Mouse (Mus musculus) right cerebral cortex, postnatal 36 days (tissue): ENCODE data around the gene Cybrd1.

Experiments used
- DNase-seq, 2 experiments: peaks; one replicate each; pipeline ENCODE4 v3.0.0; 2022; ENCODE audit warnings: low spot score in 2 of 2, mixed read lengths in 1 of 2

The Cybrd1 gene

DNA sequence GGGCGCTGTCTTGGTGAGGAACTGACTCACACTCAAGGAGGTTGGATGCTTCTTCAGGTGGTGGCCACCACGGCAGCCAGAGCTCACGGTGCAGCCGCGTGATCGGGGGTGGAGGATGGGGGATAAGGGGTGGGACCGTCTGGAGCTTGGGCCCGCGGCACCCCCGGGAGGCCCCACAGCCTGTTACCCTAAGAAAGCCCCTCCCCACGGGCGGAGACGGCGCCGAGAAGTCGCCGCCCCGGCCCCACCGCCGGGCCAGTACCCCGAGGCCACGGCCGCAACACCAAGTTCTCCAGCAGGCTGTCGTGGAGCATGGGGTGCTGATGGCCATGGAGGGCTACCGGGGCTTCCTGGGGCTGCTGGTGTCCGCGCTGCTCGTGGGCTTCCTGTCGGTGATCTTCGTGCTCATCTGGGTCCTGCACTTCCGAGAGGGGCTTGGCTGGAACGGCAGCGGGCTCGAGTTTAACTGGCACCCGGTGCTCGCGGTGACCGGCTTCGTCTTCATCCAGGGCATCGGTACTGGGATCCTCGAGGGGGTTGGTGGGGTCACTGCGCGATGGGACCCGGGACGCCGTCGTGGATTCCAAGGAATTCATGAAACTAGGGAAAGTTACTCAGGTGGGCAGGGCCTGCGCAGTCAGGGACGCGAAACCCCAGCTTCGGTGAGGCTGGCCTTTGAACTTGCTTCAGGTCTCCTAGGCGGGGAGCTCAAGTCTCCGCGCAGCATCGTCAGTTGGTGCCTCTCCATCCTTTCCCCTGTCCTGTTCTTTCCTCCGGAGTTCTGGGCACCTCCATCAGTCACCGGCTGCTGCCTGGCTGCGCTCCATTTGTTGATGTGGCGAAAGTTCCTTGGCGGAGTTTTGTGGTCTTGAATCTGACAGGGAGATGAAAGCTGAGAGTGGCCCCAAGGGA lies at the start of gene Cybrd1:
TSS of gene Cybrd1 (plus strand) at position 127 of the 912 bp plus-strand sequence.
- no peak for DNase-seq

DNA sequence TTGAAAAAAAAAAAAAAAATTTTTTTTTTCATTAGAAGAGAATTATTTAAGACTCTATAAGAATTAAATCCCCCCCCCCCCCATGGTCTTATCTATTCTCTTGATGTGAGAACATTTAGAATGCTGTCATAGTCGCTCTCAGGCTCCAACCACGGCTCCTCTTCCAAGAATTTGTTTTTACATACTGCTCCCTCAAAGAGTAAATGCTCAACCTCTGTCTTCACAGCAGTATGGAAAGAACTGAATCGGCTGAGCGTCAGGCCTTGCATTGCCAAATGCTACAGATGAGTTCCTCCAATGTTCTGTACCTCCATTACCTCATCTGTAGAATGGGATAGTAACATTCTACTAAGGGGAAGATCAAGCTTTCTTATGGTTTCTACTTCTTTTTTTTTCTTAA lies 46.1 kb upstream of the Cybrd1 start:
- DNase-seq: no peak

DNA sequence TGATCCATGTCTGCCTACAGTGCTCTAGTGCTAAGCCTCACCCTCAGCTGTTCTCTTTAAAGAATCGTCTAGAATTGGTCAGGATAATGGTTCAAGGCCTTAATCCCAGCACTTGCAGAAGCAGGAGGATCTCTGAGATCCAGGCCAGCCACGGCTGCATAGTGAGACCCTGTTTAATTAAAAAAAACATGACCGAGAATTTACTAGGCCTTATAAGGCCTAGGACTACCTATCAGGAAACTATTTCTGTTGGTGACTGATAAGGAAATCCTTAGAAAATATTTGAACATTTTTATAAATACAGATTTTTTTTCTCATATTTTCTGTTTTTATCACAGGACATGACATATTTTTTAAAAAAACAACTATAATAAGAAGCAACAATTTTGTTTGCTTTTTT lies 44.4 kb upstream of the Cybrd1 start:
- DNase-seq: no peak

DNA sequence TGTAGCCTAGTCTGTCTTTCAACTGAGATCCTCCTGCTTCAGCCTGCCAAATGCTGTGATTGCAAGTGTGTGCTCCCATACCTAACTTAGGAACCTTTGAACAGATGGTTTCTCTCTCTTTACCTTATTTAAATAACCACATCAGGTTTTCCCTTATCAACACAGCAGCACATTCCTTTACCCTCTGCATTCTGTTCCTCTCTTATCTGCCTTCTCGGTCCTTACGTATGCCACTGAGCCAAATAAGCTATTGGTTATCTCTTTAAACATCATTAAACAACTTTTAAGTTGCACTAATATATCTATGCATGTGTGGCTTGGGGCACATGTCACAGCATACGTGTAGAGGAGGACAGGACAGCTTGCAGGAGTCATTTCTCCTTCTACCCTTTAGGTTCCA lies 43.9 kb upstream of the Cybrd1 start:
- no peak for DNase-seq

DNA sequence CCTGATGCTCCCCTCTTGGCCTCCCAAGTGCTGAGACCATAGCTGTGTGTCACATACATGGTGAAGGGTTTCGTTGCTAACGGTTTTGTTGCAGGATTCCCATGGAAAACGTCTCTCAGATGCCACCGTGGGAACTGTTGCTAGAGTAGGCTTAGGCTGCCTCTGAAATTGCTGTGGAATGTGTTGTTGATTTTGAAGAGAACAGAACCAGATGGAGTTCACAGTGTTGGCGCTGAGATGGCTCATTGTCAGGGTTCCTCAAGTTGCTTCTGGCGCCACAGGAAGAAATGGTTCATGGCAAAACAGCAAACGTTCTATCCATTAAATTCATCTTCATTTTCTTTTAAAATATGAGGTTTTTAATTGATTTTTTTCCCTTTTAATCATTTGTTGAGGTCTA lies 35.3 kb upstream of the Cybrd1 start:
- DNase-seq: no peak

DNA sequence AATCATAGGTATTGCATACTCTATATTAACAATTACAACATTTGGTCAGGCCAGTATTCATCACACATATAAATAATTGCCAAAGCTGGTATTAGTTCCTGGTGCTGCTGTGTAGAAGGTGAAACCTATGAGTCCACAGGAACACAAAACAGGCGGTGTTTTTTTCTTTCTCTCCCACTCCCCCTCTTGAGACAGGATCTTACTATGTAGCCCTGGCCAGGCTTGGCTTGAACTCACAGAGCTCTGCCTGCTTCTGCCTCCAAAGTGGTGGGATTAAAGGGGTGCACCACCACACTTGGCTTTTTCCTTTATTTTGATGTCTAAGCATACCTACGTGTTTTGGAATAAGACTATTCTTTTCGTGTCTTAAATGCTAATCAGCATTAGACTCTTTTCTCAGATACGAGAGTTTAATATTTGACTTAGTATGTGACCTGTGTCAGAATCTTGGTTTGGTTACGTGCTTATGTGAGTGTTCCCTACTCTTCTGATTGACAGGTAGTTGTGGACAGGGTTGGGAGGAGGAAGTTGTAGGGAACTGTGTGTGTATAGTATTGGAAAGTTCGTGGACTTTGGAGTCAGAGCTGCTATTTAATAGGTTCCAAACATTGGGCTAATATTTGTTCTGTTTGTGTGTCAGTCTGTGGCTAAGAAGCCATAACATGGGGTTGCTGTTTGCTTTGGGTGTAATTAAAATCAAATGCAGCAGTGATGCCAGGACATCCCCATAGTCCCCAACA lies 34.1 kb upstream of the Cybrd1 start:
- no peak for DNase-seq

DNA sequence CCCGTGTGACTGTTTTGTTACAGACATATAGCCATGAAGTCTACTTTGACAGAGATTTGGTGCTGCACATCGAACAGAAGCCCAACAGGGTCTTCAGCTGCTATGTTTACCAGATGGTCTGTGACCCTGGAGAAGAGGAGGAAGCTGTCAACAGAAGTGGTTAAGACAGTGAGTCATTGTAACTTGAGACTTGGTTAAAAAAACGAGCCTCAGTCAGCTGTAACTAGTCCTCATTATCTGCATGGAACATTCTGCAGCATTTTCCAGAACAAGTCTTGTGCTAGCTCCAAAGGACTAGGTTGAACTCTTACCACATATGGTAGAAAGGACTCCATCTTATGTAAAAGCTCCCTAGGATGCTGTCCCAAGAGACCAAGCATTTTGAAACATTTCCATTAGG lies 28.0 kb upstream of the Cybrd1 start:
- no peak for DNase-seq

DNA sequence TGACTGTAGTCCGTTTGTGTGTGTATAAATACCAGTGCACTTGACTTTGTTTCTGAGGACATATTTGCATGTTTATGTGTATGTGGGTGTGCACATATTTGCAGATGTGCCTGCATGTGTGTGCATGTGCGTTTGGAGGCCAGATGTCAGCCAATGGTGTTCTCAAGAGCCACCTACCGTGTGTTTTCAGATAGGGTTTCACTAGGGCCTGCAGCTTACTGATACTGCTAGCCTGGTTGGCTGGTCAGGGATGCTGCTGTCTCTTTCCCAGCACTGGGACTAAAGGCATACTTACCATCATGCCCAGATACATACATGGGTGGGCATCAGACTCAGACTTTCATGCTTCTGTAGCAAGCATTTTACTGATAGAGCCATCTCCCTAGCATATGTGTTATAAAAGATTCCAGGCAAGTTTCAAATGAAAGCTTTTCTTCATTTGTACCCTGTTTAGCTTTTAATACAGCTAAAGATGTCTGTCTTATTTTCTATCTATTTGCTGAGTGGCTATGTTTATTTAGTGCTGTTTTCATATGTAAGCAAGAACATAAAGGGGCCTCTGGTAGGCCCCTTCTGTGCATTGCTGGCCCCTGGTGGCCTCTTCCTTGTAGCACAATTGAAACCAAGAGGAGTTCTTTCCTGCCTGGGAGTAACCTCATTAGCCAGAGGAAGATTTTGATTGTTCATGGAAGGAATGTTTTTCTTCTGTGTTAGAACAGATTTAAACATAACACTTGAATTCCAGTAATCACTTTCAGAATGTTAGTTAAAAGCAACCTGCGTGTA lies 26.9 kb upstream of the Cybrd1 start:
- no peak for DNase-seq

DNA sequence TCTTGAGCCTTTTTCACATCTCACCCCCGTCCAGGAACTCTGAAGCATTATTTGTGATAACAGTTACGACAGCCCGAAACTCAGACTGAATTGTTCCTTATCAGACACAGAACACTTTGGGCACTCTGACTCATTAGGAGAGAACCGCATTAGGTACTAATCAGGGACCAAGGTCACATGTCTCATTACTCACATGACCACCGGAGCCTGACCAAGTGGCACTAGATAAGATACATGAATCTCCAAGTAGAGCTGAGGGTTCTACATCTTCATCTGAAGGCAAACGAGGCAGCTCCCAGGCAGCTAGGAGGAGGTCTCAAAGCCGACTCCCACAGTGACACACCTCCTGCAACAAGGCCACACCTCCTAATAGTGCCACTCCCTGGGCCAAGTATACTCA lies 21.6 kb upstream of the Cybrd1 start:
- DNase-seq: no peak

DNA sequence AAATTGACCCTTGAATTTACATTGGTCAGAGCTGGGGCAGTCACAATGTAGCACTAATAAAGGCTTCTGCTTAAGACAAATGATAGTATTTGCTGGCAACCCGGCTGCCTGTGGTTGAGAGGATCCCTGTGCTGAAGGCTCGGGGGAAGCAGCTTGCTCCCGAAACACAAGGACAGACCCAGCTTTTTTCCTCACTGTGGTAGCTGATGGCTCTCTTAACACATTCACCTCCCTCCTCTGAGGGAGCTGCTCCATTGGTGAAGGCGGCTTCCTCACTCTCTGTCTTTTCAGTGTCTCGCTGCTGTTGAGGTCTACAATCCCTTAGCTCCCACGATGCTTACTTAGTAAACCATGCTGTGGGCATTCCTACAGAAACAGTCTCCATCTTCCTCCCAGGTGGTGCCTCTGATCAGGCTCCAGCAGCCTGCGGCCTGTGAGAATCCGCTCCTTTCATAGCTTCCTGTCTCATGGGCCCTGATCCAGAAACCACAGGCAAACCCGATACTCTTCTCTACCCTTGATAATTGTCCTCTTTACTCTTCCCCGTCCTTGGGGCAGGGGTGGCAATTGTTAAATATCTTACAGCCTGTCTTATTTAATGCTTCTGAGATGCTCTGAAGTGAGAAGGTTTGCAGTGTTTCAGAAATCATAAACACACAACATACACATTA lies 15.0 kb upstream of the Cybrd1 start:
- DNase-seq: no peak

DNA sequence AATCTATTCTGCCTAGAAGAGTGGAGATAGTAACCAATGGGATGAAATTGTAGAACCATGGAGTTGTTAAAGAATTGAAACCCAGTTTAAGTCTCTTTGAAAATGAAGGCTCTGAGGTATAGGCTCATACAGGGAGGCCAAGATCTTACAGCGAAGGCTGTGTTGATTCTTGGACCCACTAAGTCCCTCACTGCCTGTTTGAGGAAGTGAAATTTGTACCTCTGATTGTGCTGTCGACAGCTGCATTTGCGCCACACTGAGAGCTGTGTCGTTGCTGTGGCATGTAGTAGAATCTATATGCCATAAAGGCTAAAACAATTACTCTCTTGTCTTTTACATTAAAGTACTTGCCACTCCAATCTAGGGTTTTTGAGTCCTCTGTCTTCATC lies 14.4 kb upstream of the Cybrd1 start:
- DNase-seq: no peak

DNA sequence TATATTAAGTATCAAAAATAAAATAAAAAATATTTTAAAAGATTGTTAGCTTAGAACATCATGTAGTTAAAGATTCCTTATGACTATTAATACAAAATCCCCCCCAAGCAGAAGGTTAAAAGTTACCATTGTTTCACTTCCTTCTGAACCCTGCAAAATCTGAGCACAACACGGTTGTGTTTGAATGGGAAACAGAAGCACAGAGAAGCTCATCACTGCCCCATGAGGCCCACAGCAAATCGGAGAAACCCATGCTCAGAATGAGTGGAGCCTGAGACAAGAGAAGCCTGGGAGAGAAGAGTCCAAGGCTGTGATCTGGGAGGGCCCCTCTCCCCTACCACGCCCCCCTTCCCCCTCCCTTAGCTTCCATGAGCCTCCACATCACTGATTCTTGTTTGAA lies 13.0 kb upstream of the Cybrd1 start:
- no peak for DNase-seq

DNA sequence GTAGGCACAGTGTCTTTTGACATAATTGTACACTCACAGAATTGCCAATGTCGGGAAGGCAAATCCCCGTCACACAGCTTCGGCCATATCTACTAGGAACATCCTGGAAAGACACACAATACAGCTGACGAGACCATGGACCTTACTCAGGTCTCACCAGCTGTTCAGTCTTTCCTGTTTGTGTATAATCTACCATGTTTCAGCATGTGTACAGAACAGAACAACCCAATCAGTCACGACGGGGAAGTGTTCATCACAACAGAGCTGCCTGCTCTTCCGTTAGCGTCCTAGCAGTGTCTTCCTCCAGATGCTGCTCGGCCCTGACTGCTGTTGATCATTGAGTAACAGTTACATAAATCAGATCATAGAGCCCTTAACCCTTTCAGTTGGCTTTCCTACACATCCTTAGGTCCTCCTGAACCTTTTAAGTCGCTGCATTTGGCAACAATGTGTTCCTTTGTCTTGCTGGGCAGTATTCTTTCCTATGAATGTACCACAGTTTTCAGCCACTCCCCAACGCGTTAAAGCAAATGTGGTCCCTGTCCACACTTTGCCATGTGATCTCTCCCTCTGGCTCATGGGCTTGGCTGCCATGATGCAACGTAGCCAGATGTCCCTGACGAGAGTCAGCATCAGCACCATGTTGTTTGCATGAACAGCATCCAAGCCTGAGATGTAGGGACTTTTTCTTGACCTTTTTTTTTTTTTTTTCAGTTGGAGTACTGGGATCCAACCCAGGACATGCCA lies 12.1 kb upstream of the Cybrd1 start:
- DNase-seq: no peak

DNA sequence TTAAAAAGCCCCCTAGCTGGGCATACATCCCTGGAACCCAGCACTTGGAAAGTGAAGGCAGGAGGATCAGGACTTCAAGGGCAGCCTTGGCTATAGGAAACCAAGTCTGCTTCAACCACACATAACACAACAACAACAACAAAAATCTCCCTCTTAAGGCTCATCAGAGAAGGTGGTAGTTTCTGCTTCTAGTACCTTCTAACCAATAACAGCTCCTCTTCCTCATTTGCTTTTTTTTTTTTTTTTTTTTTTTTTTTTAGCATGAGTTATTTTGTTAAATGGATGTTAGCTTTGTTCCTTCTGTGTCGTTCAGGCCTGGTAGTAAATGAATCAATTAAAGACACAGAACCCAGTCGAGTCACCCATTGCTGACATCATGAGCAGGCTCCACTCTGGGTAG lies 10.5 kb upstream of the Cybrd1 start:
- no peak for DNase-seq

DNA sequence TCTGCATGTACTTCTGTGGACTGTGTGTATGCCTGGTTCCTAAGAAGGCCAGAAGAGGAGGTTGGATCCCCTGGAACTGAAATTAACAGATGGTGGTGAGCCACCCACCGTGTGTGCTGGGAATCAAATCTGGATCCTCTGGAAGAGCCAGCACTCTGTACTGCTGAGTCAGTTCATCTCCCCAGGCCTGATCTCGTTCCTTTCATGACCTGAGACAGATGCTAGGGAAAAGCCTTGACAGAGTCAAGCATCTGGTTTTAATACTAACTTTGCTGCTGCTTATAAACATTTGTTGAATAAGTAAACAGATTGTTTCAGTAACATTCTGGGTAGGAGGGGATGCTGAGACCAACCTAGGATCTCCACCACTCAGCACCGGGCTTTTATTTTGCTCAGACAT lies 9.2 kb upstream of the Cybrd1 start:
- no peak for DNase-seq

DNA sequence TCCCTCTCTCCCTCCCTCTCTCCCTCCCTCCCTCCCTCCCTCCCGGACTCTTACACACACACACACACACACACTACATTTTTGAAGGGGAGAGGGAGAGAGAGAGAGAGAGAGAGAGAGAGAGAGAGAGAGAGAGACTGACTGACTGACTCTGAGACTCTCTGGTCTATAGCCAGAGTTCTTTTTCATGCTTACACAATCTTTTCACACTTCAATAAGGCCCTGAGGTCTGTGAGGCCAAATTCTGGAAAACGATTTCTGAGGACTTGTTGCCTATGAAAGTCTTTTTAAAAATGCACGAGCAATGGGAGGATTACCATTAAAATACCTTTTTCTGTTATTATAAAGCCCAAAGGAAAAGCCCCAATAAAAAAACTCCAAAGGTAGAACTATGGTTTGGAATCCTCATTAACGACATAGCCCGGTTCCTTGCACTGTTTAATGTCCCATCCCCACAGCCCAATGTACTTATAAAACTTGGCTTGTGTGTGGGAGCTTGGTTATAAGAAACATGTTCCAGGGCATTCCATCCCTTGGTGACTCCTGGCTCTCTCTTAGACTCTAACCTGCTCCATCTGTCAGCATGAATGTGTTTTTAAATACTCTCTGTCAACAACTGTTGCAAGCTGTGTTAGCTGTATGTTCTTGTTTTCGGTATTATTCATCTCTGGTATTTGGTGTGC lies 4.1 kb upstream of the Cybrd1 start:
- DNase-seq: no peak

DNA sequence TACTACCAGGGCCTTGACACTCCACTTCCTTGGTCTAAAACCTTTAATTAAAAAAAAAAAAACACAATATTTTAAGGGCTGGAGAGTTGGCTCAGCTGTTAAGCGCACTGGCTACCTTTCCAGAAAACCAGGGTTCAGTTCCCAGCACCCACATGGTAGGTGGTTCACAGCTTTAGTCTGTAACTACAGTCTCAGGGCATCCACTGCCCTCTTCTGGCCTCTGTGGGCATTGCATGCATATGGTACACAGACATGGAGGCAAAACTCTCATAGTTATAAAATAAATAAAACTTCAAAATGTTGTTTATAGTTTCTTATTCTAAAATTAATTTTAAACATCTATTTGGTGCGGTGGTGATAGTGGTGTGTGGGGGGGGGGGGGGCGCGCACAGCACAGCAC lies 1.6 kb upstream of the Cybrd1 start:
- no peak for DNase-seq

DNA sequence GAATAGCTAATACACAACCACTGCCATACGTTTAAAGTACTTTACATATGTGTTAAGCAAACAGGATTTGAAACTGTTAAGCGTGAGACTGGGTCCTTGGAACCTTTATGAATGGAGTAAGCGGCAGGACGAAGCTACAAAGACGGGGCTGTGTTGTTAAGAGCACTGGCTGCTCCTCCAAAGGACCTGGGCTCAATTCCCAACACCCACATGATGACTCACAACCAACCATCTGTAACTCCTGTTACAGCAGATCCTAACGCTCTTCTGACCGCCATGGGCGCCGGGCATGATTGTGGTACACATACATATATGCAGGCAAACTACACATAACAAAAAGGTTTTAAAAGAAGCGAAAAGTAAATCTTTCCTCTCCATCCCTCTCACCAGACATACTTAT lies 3.1 kb downstream of the Cybrd1 start:
- DNase-seq: peak; percentile 11 to 33

DNA sequence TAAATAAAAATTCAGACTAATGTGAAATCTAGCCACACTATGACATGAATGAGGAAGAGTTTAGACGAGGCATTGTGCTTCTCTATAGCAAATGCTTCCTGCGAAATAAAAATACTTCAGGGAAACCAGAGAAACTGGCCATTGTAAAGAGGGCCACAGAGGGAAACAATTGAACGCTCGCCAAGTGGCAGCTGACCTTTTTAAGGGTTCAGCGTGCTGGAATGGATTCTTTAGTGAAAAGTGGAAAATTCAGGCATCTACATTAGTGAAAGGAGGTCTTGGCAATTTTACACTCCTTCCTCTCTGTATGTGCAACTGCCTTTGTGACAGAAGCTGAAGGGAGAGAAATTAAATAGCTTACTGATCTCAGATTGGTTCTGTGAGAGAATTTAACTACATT lies 3.7 kb downstream of the Cybrd1 start:
- DNase-seq: no peak

DNA sequence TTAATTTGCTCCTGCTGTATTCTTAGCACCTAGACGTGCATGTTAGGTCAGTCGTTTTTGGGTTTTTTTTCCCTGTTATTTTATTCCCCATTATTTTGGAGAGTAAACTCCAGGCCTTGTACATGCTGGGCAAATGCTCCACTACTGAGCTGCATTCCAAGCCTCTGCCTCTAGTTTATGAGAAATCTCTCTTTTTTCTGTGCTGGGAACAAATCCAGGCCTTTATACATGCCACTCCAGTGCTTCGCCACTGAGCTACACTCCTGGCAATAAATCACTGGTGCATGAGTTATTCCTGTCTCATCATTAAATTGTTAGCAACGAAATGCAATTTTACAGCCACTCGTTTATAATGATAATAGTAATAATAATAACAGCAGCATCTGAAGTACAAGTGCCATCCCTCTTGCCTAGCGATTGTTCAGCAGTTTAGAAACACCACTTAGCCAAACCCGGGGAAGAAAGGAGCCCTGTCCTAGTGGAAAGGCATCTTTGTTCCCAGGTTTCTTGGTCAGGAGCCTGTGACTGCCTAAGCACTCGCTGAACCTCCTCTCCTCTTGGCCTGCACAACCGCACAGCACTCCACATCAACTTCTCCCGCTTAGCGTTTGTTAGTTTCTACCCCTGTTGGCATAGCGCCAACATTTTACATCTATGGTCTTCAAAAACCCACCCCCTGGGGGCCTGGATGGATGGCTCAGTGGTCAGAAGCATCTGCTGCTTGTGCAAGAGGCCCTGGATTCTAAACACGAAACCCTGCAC lies 4.7 kb downstream of the Cybrd1 start:
- no peak for DNase-seq
